Mouse (Mus musculus) lung, adult 18-20 months (tissue): ENCODE measurements around the gene Cps1.

ENCODE experiments used
- DNase-seq, 2 experiments: peaks; one replicate each; pipeline ENCODE4 v3.0.0; 2022; ENCODE audit warnings: mixed read lengths in 2 of 2

The Cps1 gene

DNA sequence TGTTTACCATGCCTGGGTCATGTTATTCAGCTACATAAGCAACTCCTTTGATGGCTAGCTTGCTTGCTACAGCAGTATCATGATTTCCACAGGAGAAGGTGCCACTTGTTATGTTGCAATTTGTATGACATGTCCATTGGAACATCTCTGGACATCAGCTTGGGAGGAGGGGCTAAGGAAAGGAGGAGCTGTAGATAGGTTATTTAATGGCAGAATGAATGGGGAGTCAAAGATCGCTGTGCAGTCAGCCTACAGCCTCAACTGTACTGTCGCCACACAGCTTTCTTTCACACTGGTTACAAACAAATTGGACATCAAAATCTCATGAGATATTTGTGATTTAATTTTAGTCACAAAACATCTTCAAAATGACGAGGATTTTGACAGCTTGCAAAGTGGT lies at the start of gene Cps1:
Cps1 (plus strand) TSS at position 230 of the 400 bp plus-strand sequence.
- DNase-seq = no peak

DNA sequence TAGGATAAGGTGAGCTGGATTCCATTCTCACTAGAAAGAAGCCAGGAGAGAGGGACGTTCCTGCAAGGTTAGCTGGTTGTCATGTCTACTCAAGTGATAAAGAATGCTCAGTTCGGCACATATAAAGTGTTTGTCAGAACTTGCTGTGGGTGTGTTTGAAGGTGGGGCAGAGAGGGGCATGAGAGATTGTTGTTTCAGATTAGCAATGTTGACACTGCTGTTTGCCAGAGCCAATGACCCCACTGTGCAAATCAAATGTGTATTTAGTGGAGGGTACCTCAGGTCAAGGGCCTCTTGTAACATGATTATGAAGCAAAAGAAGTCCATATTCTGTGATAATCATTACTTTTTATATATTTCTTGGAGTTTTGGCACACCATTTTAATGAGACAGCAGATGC lies 45.1 kb upstream of the Cps1 start:
- DNase-seq = peak; percentile 20 to 35

DNA sequence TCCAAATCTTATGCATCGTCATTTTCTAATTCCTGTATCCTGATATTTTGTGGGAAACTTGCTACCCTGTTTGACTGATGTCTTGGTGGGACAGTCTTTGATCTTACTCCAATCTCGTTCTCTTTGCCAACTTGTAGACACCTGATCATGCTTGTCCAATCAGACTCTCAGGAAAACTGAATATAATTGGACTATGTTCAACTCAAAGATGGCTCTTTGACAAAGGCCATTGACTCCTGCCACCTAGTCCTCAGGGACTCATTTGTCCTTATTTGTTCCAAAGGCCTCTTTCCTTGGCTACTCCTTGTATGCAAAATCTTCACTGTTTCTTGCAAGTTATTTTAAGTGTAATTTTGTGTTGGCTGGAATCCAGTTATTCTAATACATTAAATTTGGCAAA lies 44.2 kb upstream of the Cps1 start:
- DNase-seq = no peak

- no peak for DNase-seq
Observed at GRCm38 (mm10) chr1:67079146-67079545, 43.7 kb upstream of the Cps1 start.

DNA sequence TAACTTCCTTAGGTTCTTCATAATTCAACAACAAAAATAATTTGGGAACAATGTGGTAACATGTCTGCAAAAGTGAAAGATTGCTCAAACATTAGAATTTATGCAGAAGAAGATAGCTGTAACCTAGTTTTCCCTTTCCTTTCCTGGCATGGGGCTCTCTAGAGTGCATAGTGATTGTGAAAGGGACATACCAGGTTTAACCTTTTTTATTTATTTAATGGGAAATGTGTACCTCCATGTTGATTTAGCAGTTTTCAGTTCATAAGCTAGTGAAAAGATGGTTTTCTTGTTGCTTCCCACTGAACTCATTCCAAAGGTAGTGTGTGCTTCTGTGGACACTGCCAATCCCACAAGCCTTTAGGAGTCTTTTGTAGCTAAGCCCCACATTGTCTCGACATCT lies 30.4 kb upstream of the Cps1 start:
- DNase-seq = no peak

GRCm38 (mm10) chr1:67099215-67099614 lies 23.6 kb upstream of the Cps1 start:
- DNase-seq = no peak

DNA sequence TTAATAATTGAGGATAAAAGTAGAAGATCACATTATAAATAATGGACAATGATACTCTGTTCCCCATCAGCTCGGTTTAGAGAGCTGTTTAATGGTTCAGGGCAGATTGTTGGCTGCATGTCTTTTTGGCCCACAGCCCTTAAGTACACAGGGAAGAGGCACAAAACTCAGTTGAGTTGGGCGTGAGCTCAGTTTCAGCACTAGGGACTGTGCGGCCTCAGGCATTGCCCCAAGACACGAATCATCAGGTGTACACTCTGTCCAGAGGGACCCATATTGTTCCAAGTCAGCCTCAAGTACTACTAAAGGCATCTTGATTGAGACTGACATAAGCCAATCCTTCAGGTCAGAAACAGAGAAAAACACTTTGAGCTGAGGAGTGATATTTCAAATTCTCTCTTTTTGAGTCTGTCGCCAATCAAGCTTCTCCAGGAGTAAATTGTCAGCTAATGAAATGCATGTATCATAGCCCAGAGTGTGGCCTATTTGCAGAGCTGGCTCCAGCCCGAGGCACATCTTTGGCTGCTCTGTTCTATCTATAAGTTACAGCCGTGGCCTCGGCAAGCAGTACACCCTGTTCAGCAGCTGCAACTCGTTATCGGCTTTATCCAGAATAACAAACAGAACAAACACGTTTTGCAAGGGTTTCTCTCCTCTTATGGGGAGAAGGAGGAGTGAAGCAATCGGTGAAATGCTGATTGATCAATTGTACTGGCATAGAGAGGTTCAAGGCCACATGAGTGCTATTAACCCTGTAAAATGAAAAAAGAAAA lies 19.2 kb upstream of the Cps1 start:
- DNase-seq = peak in 1 of 2 experiments; percentile 15

DNA sequence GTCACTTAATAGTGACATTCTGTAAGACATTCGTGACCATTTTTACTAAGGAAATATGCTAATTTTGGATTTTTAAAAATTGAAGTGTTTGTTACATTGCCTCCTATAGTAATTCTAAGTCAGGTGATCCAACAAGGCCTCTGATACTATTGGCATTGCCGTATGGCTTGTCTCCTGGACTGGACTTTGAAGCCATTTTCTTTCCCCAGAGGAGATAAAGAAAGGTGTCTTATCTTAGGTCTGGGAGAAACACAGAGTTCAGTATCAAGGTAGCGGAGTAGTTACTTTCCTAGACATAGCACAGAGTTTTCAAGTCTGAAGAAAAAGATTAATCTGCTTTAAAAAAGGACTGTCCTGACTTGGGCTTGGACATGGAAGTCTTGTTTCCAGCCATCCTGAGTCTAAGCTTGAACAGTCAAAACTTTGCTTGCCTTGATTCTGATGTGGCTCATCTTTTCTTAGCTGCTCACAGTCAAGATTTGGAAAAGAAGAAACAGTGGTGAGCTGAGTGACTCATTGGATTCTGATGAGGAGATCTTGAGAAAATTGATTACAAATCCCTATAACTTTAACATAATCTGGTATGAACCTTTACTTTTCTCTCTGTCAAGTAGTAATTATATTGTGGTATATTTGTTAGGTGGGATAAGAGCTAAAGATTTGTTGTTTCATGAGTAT lies 11.1 kb upstream of the Cps1 start:
- no peak for DNase-seq

- DNase-seq = peak in 1 of 2 experiments; percentile 30
Observed at GRCm38 (mm10) chr1:67113343-67114030, 9.3 kb upstream of the Cps1 start.

DNA sequence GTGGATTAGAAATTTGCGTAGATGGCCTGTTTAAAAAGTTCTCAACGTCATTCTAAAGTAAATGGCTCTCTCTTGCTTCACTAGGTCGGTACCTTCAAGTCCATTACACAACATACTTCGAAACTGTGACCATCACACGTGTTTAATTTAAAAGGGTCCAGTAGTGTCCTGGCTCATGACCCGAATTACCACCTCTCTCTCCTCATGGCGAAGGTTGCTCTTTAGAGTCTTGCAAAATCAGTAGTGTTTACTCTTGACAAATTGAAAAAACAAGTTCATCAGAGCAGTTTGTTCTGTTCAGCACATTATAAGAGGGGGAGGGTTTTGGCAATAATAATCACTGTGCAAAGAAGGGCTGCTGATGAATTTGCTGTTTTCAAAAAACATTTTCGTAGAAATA lies 6.3 kb upstream of the Cps1 start:
- DNase-seq = peak; percentile 14 to 62

DNA sequence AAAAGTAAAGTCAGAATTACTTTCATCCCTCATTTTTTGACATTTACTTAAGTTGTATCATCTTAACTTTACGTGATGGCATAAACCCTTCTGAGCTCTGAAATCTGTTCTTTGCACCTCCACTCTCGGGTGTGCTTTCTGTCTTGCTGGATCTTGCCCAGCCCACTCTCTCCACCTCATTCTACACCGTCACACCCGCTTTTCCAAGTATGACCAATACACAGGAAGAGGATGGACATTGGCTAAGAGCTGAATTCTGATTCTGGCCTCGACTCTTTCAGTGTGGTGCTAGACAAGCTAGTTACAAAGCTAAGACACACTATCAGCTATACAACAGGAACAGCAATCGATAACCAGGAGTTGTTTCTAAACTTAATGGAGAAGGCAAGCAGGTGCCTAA lies 5.0 kb upstream of the Cps1 start:
- DNase-seq = no peak

DNA sequence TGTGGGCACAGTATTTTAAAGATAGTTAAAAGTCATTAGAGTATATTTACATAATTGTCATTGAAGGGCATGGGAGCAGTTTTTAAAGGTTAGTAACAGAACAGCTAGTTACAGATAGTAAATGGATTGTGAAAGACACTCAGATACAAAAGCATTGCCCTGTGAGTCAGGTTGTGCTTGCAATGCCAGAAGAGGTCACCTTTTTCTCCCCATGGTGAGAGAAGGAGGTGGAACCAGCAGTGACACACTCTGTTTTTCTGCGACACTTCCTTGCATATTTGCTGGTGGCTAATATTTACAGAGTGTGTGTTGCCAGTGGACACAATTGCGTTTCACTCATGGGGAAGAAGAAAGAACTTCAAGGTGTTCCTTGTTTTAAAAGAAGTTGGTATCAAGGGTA lies 2.6 kb downstream of the Cps1 start:
- peak; percentile 17 to 44 for DNase-seq

DNA sequence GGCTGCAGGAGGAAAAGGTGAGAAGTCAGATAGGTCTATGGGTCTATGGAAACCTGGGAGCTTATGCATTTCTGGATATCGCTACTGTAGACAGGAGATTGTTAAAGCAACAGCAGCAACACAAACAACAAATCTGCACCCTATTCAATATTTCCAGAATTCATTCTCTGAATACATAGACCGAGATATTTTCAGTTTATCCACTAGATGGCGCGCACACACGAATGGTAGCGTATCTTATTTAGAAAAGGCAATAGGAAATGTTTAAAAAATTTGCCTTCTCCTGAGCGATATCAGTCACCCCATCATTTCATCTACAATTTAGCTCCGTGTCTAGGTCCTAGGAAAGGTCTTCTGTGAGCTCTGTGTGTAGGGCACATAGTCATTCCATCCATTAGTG lies 21.1 kb downstream of the Cps1 start:
- peak in 1 of 2 experiments; percentile 3 for DNase-seq

DNA sequence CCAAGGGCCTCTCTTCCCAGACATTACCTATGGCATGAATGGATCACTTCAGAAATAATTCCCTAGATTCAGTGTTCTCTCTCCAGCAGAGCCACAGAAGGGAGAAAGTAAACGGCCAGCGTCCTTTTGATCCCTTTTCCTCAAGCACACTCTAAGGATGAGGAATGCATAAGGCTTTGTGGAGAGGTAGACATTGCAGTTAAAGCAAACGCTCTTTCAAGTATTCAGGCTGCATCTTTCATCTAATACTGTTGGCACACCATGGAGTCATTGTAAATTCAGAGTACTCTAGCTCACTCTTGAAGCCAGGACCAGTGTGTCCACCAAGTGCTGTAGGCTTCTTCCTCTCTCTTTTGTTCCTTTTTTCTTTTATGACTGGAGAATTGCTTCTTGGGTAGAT lies 28.4 kb downstream of the Cps1 start:
- DNase-seq = no peak

GRCm38 (mm10) chr1:67167283-67167682 lies 44.5 kb downstream of the Cps1 start:
- DNase-seq = no peak

- peak; percentile 16 to 31 for DNase-seq
Observed at GRCm38 (mm10) chr1:67181165-67181564, 58.3 kb downstream of the Cps1 start.

DNA sequence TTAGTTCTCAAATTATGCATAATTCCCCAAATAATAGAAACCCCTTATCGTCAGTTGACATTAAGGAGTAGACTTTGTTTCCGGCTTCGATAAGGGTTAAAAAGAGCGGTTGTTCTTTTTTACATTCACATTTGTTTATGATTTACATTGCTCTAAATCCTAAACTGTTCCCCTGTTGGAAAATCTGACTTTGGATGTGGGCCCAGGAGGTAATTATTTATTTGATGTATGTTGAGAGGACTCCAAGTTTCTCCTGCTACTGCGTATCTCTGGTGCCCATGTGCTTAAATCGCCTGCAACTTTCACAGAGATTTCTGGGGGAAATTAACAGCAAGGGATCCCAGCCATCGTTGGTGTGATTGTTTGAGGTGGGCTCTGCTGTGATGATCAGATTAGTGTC lies 59.4 kb downstream of the Cps1 start:
- no peak for DNase-seq

DNA sequence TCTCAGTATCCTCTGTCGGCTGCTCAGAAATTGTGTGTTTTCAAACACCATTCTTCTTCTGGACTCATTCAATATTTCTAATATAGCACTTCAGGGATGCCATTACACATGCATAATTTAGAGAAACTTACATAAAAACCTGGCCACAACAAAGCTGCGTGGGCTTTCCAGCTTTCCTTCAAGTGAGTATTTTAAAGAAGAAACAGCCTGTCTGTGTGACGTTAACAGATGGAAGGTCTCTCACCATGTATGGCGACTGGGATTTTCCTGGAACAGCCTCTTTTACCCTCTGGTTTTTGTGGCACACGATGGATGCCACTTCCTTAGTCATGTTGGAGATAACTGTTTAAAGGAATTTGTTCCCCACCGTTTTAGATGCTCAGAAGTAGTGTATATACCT lies 60.7 kb downstream of the Cps1 start:
- no peak for DNase-seq

- DNase-seq = no peak
Observed at GRCm38 (mm10) chr1:67184134-67184533, 61.3 kb downstream of the Cps1 start.

DNA sequence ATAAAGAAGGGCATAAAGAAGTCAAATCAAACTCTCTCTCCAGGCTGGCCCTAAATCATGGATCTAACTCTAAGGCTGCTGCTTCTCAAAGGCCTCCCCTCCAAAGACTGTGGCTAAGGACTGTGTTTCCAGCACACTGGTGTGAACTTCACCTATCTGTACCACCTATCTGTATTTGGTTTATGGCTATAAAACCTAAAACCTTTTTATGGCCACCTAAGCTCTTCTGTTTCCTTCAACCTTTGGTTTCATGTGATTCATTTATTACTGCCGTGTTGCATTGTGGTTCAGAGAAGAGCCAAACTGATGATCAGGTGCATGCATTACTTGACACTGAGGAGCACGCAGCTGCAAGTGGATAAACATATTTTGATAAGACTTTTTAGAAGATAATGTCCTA lies 74.5 kb downstream of the Cps1 start:
- DNase-seq = no peak

- DNase-seq = no peak
Observed at GRCm38 (mm10) chr1:67218339-67218944, 95.6 kb downstream of the Cps1 start.

DNA sequence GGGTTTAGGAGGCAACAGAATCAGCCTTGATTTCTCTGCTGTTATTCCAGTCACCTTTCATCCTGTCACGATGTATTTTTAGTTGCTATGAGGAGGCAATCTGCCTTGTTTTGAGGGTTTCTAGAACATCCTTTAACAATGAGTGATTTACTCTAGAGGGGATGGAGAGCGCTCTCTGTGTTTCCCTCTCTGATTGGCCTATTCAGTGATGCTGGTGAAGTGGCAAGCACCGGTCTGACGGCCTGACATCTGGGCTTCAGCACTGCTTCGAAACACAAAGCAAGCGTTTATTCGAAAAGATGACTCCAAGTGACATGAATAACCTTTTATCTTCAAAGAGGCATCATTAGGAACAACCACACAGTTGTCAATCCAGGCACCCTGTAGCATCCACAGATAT lies 100.8 kb downstream of the Cps1 start:
- no peak for DNase-seq

DNA sequence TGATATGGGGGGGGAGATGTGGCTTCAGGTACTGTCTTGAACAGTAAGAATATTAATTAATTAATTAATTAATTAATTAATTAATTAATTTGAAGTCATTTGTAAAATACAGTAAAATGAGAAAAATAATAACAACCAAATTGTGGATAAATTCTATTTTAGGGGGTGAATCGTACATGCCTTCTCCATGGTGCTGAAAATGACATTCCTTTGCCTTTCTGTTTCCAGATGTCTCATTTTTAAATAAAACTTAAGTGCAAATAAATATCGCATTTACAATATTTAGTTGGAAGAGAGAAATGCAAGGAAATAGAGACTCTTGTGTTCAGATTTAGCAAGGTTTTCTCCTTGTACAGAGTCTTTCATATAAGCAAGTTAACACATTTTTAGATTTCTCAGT lies 112.0 kb downstream of the Cps1 start:
- no peak for DNase-seq
